Mouse (Mus musculus) embryo, embryonic 11.5 days (tissue): ENCODE data around the gene Tmem186.

Experiments
- DNase-seq: peaks from one replicate; pipeline ENCODE4 v3.0.0-alpha.2; 2012; ENCODE audit warnings: low read depth, low spot score

Tmem186 gene

DNA sequence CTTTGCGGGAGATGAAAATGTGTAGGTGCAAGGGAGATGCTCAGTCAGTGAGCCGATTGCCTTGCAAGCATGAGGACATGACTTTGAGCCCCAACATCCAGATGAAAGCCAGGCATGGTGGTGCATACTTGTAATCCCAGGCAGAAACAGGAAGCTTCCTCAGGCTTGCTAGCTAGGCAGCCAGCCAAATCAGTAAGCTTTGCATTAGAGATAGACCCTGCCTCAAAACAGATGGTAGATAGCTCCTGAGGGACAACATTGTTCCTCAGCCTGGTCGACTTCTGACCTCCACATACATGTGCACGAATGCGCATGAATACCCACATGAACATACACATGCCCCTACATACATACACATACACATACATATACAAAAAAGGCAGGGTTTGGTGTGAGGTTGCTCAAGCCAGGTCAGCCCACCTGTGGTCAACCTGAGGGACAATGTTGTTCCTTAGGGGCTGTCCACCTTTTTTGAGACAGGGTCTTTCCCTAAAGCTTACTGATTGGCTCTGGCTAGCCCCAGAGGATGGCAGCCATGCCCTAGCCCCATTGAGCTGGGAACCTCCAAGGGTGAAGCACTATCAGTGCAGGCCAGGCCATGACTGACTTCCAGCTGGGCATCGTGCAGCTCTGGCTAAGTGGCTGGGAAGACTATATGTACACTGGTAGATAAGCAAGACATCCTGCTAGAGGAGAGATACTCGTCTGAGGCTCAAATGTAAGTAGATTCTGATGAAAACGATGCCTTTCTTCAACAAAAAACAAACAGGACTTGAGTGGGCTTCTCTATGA, 25.1 kb downstream of the Tmem186 start:
- no peak for DNase-seq

DNA sequence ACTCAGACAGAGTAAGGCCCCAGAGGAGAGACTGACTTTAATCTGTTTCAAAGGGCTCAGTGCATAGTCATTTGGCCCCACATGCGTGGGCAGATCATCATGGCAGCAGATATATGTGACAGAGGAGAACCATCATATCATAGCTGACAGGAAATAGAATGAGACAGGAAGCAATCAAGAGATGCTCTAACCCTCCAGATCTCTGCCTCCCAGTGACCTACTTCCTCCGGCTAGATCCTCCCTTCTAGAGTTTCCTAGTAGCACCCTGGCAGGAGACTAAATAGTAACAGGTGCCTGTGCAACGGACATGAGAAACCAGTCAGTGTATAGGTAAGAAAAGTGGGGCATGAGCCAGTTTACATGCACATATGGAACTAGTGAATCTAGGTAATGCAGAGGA, 27.1 kb downstream of the Tmem186 start:
- no peak for DNase-seq

DNA sequence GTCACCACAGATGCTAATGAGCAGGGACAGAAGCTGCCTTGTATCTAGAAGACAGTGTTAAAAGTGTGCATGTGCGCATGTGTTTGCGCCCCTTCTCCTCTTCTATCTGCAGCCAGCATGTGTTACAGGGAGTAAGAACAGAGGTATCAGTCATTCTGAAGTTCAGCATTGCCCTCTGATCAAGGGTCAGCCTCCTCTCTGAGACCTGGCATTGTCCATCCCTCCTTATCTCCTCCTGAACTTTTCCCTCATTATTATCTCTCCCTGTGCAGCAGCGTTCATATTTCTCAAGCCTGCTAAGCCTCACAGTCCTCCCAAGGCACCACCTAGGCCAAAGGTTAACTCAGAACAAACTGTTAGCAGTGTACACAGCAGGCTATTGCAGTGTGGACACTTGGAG, 33.7 kb downstream of the Tmem186 start:
- no peak for DNase-seq

- DNase-seq: no peak
These were observed 40.0 kb downstream of the Tmem186 start for GRCm38 (mm10) chr16:8597516-8597915.

DNA sequence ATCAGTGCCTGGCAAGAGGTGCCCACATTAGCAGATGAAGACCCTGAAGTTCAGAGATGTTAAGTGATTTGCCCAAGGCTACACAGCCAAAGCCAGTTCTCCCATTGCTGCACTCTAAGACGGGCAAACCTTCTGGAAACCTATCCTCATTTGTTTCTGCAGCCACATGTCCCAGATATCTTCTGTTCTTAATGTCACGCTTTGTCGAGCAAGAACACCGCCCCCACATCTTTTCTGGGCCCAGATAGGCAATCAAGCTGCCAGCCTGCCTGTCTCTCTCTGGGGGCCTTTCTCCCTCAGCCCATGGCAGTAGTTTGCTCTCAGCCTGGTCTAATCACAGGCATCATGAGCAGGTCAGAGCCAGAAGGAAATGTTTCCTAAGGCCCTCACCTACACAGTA, 41.2 kb downstream of the Tmem186 start:
- DNase-seq: no peak

- no peak for DNase-seq
These were observed 42.1 kb downstream of the Tmem186 start for GRCm38 (mm10) chr16:8595411-8595810.

DNA sequence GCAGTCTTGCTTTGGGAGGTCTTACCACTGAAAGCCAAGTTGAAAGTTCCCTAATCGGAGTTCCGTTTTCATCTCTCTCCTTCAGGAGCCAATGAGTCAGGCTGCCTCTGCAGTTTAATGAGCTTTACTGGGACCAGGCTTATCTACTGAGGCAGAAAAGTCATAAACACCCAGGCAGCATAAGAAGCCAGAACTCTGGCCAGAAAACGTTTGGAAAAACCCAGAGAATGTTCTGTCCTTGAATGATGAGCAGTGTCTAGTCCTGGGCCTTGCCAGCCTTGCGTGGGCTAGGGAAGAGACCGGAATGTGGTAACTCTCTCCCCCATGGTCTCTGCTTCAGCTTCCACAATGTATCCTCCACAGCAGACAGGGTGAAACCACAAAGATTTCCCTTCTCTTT, 52.5 kb downstream of the Tmem186 start:
- no peak for DNase-seq

GRCm38 (mm10) chr16:8584248-8584647, 53.3 kb downstream of the Tmem186 start:
- DNase-seq: no peak
